In the genomic region with DNA sequence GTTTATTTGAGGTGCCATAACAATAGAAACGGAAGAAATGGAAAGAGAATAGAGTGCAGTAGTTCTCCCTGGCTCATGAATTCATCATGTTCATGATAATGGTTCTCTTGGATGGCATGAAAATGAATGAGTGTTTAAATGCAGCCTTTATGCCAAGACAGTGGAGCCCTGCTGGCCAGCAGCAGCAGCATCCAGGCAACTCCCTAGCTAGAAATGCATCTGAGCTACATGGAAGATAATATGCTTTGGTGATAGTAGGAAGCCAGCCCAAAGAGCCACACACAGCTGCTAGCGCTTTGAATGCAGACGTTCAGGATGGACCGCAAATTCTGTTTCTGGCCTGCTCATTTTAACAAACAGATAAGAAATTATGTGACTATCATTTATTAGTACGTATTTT, we compare ENCODE assay signal across 16 mouse cellular contexts.
DNase-seq lines count a peak whose midpoint lies in the region; ATAC-seq lines count a peak whose summit lies in the region.
"Had no signal": no experiment of that assay in that cellular context is flagged by ENCODE, and none has a peak within 500 bp of the region (broad histone marks: within the 10 kb centered on the region; RNA-seq: fewer than 3 reads in every experiment).

No protein-coding gene starts in this region.

- H3K36me3 ChIP-seq in midbrain, embryonic 12.5 days = no peaks in the 10 kb centered on the region
- H3K36me3 ChIP-seq in midbrain, embryonic 10.5 days = no peaks in the 10 kb centered on the region
- H3K36me3 ChIP-seq in forebrain, embryonic 16.5 days (ENCODE audit: control insufficient read depth, insufficient read depth) = no peaks in the 10 kb centered on the region
- no peaks in the 10 kb centered on the region for H3K36me3 ChIP-seq in hindbrain, embryonic 14.5 days (replicated peaks; ENCODE audit: control insufficient read depth, insufficient read depth)
- H3K36me3 ChIP-seq in neural tube, embryonic 14.5 days (ENCODE audit: control insufficient read depth, insufficient read depth, low read length) = no peaks in the 10 kb centered on the region
- H3K36me3 ChIP-seq: heart, embryonic 13.5 days had no signal

- no peak overlapping the region for H3K4me2 ChIP-seq in midbrain, embryonic 12.5 days (replicated peaks)
- no peak overlapping the region for H3K4me2 ChIP-seq in forebrain, embryonic 16.5 days (ENCODE audit: low read length)
- H3K4me2 ChIP-seq in hindbrain, embryonic 14.5 days (replicated peaks) = no peak overlapping the region
- H3K4me2 ChIP-seq in neural tube, embryonic 14.5 days (ENCODE audit: low read depth, low read length) = no peak overlapping the region
- H3K4me2 ChIP-seq: heart, embryonic 13.5 days; liver, embryonic 11.5 days; lung, embryonic 14.5 days had no signal

- ATAC-seq in midbrain, embryonic 12.5 days (ENCODE audit: low FRiP score, low read depth) = peak; percentile 52; the same call in 1 of the 2 replicates
- ATAC-seq in forebrain, embryonic 16.5 days = peak; percentile 58
- peak; percentile 65; the same call in 1 of the 2 replicates for ATAC-seq in hindbrain, embryonic 14.5 days (ENCODE audit: low FRiP score)
- ATAC-seq in neural tube, embryonic 14.5 days (ENCODE audit: low read depth) = 0 out of 2 replicates have a peak, but pooled peaks have one; percentile 61

- H3K27me3 ChIP-seq in midbrain, embryonic 12.5 days = no peaks in the 10 kb centered on the region
- H3K27me3 ChIP-seq in midbrain, embryonic 10.5 days (ENCODE audit: low read depth, poor library complexity, severe bottlenecking) = no peaks in the 10 kb centered on the region
- H3K27me3 ChIP-seq in forebrain, embryonic 16.5 days (replicated peaks; ENCODE audit: control insufficient read depth, insufficient read depth, low read length) = no peaks in the 10 kb centered on the region
- no peaks in the 10 kb centered on the region for H3K27me3 ChIP-seq in hindbrain, embryonic 14.5 days (ENCODE audit: control insufficient read depth, insufficient read depth, low read length)
- no peaks in the 10 kb centered on the region for H3K27me3 ChIP-seq in neural tube, embryonic 14.5 days (ENCODE audit: control insufficient read depth, insufficient read depth, low read length)
- H3K27me3 ChIP-seq: heart, embryonic 13.5 days had no signal

- H3K4me3 ChIP-seq in midbrain, embryonic 12.5 days = no peak overlapping the region
- H3K4me3 ChIP-seq in midbrain, embryonic 10.5 days = no peak overlapping the region
- no peak overlapping the region for H3K4me3 ChIP-seq in forebrain, embryonic 16.5 days (replicated peaks; ENCODE audit: low read length)
- no peak overlapping the region for H3K4me3 ChIP-seq in hindbrain, embryonic 14.5 days (replicated peaks; ENCODE audit: low read length)
- H3K4me3 ChIP-seq in neural tube, embryonic 14.5 days (ENCODE audit: low read depth, low read length) = no peak overlapping the region
- H3K4me3 ChIP-seq: heart, embryonic 13.5 days had no signal

- H3K4me1 ChIP-seq in midbrain, embryonic 12.5 days = no peaks in the 10 kb centered on the region
- H3K4me1 ChIP-seq in midbrain, embryonic 10.5 days = no peaks in the 10 kb centered on the region
- no peaks in the 10 kb centered on the region for H3K4me1 ChIP-seq in forebrain, embryonic 16.5 days (replicated peaks; ENCODE audit: control insufficient read depth, insufficient read depth, low read length)
- H3K4me1 ChIP-seq in hindbrain, embryonic 14.5 days (replicated peaks; ENCODE audit: control insufficient read depth, insufficient read depth, low read length) = 0 out of 2 replicates have a peak, but pooled peaks cover 3% of the 10 kb centered on the region
- H3K4me1 ChIP-seq in neural tube, embryonic 14.5 days (ENCODE audit: control insufficient read depth, insufficient read depth, low read length) = no peaks in the 10 kb centered on the region
- H3K4me1 ChIP-seq: heart, embryonic 13.5 days had no signal

- no peak for DNase-seq in midbrain, embryonic 10.5 days (ENCODE audit: low spot score)
- DNase-seq in hindbrain, embryonic 14.5 days (ENCODE audit: low spot score) = peak; percentile 66
- no peak for DNase-seq in ovary, postnatal 10 days (ENCODE audit: low spot score)
- DNase-seq in Muller cell, postnatal 12 days (ENCODE audit: inconsistent ontology term) = no peak
- DNase-seq: cerebellum, adult 18-20 months; heart, postnatal 4 days; kidney, adult 18-20 months; kidney, postnatal 25 days; lung, embryonic 14.5 days; thymus, postnatal 14 days had no signal

- H3K9me3 ChIP-seq in midbrain, embryonic 12.5 days = no peaks in the 10 kb centered on the region
- H3K9me3 ChIP-seq in midbrain, embryonic 10.5 days (replicated peaks) = no peaks in the 10 kb centered on the region
- no peaks in the 10 kb centered on the region for H3K9me3 ChIP-seq in forebrain, embryonic 16.5 days (ENCODE audit: control insufficient read depth, low read length)
- no peaks in the 10 kb centered on the region for H3K9me3 ChIP-seq in hindbrain, embryonic 14.5 days (ENCODE audit: control insufficient read depth, low read length)
- no peaks in the 10 kb centered on the region for H3K9me3 ChIP-seq in neural tube, embryonic 14.5 days (ENCODE audit: control insufficient read depth, low read length)
- H3K9me3 ChIP-seq: heart, embryonic 13.5 days had no signal

- 80% methylated on average over 5 of the region's 5 CpGs for WGBS in midbrain, embryonic 12.5 days
- WGBS in midbrain, embryonic 10.5 days = 88% methylated on average over 5 of the region's 5 CpGs
- WGBS in forebrain, embryonic 16.5 days = 64% methylated on average over 5 of the region's 5 CpGs
- 40% methylated on average over 5 of the region's 5 CpGs for WGBS in hindbrain, embryonic 14.5 days
- 43% methylated on average over 5 of the region's 5 CpGs for WGBS in neural tube, embryonic 14.5 days

- H3K9ac ChIP-seq in midbrain, embryonic 12.5 days (replicated peaks) = no peak overlapping the region
- H3K9ac ChIP-seq in forebrain, embryonic 16.5 days (replicated peaks; ENCODE audit: low read depth, low read length) = no peak overlapping the region
- no peak overlapping the region for H3K9ac ChIP-seq in hindbrain, embryonic 14.5 days
- no peak overlapping the region for H3K9ac ChIP-seq in neural tube, embryonic 14.5 days (replicated peaks; ENCODE audit: low read depth, low read length)
- H3K9ac ChIP-seq: heart, embryonic 13.5 days; lung, embryonic 14.5 days had no signal

- no peak overlapping the region for H3K27ac ChIP-seq in midbrain, embryonic 12.5 days (replicated peaks)
- H3K27ac ChIP-seq in midbrain, embryonic 10.5 days (replicated peaks) = no peak overlapping the region
- H3K27ac ChIP-seq in forebrain, embryonic 16.5 days (ENCODE audit: low read length) = no peak overlapping the region
- H3K27ac ChIP-seq in hindbrain, embryonic 14.5 days = 0 out of 2 replicates have a peak overlapping the region, but pooled peaks have one; percentile 0
- no peak overlapping the region for H3K27ac ChIP-seq in neural tube, embryonic 14.5 days (ENCODE audit: low read depth, low read length)
- H3K27ac ChIP-seq: heart, embryonic 13.5 days; macrophage had no signal
